Comparison of ENCODE assay signal across 8 mouse cellular contexts in the genomic region with DNA sequence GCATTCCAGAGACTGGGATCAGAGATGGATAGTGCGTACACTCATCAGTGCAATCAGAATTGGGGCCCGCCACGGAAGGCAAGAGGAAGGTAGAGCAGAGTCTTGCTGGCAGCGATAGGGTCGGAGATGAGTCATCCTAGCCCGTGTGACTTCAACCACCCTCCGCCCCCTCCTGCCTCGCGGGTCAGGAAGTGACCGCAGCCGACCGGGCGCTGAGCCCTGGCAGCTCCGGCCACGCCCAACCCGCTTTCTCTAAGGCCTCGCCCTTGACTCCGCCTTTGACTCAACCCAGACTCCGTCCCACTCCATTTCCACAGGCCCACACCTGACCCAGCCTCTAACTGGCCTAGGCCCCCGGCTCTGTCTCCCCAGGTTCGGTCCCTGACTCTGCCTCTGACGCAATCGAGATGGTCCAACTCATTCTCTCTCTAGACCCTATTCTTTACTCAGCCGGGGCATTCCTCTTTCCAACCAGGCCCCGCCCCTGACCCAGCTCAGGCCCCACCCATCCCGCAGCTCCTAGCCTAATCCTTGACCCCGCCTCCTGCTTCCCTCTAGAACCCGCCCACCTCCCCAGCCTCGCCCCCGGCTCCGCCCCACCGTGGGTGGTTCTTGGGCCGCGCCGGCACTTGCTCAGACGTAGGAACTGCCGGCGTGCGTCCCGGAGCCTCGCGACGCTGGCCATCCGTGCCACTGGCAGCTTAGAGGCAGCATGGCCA. TPM values are rescaled to one million over a fixed set of nuclear protein-coding genes. Genes with fewer than 3 reads are reported as not detected.
DNase-seq lines count a peak whose midpoint lies in the region; ATAC-seq and TF ChIP-seq lines count a peak whose summit lies in the region.

Gene Nt5dc3, plus strand, starts transcription at position 608 of the 719 bp plus-strand sequence.

- ATAC-seq in embryonic facial prominence, embryonic 13.5 days (ENCODE audit: insufficient number of reproducible peaks, insufficient read depth, low FRiP score, low TSS enrichment, low read depth) = peak; percentile 92
- ATAC-seq in limb, embryonic 12.5 days (ENCODE audit: insufficient number of reproducible peaks, insufficient read depth, low FRiP score, low TSS enrichment, low read depth) = peak; percentile 93
- peak; percentile 97 for ATAC-seq in midbrain, embryonic 15.5 days (replicated peaks)

- 1% methylated on average over 44 of the region's 44 CpGs for WGBS in embryonic facial prominence, embryonic 13.5 days
- 1% methylated on average over 43 of the region's 44 CpGs for WGBS in kidney, adult 2 months
- 1% methylated on average over 44 of the region's 44 CpGs for WGBS in limb, embryonic 12.5 days
- 1% methylated on average over 44 of the region's 44 CpGs for WGBS in midbrain, embryonic 15.5 days
- WGBS in spleen, adult 2 months = 1% methylated on average over 44 of the region's 44 CpGs

- DNase-seq in 3134 (ENCODE audit: extremely low read depth, insufficient read length, low spot score) = peak; percentile 99
- peak; percentile 98 to 99 for DNase-seq in adrenal gland, postnatal 36 days
- DNase-seq in heart, adult 18-20 months = peak; percentile 97 to 99
- peak; percentile 99 for DNase-seq in kidney, adult 2 months
- peak; percentile 94 to 95 for DNase-seq in spleen, adult 2 months (ENCODE audit: low read depth in 1 of 2, low spot score in 2 of 2)

- peaks cover 18% of the 10 kb centered on the region; the same call in 1 of the 2 replicates for H3K4me1 ChIP-seq in embryonic facial prominence, embryonic 13.5 days
- peaks cover 18% of the 10 kb centered on the region for H3K4me1 ChIP-seq in kidney, adult 2 months (ENCODE audit: control insufficient read depth, insufficient read depth, low read length)
- H3K4me1 ChIP-seq in limb, embryonic 12.5 days (replicated peaks) = peaks cover 37% of the 10 kb centered on the region
- H3K4me1 ChIP-seq in midbrain, embryonic 15.5 days = peaks cover 38% of the 10 kb centered on the region
- H3K4me1 ChIP-seq in spleen, adult 2 months (ENCODE audit: control insufficient read depth, insufficient read depth, insufficient read length) = peaks cover 8% of the 10 kb centered on the region; the same call in 1 of the 2 replicates

- peak within 1 kb of the TSS; percentile 39; the same call in 1 of the 2 replicates for H3K27ac ChIP-seq in embryonic facial prominence, embryonic 13.5 days
- peak within 1 kb of the TSS; percentile 84 for H3K27ac ChIP-seq in kidney, adult 2 months (ENCODE audit: insufficient read depth, low read depth, low read length)
- H3K27ac ChIP-seq in limb, embryonic 12.5 days = 0 out of 2 replicates have a peak within 1 kb of the TSS, but pooled peaks have one; percentile 14
- peak within 1 kb of the TSS; percentile 76 for H3K27ac ChIP-seq in midbrain, embryonic 15.5 days
- peak within 1 kb of the TSS; percentile 91 for H3K27ac ChIP-seq in spleen, adult 2 months (ENCODE audit: insufficient read depth, low read length)

- TF ChIP-seq CTCF in kidney, adult 2 months (conservative IDR thresholded peaks at IDR 0.05; ENCODE audit: insufficient read depth, insufficient read length, low read depth, low read length) = no peak
- TF ChIP-seq CTCF in spleen, adult 2 months (IDR thresholded peaks at IDR 0.05; ENCODE audit: extremely low read depth, insufficient read depth, insufficient read length, insufficient replicate concordance) = no peak

- H3K4me2 ChIP-seq in embryonic facial prominence, embryonic 13.5 days = peak within 1 kb of the TSS; percentile 97
- peak within 1 kb of the TSS; percentile 94 for H3K4me2 ChIP-seq in limb, embryonic 12.5 days
- peak within 1 kb of the TSS; percentile 96 for H3K4me2 ChIP-seq in midbrain, embryonic 15.5 days

- H3K27me3 ChIP-seq in embryonic facial prominence, embryonic 13.5 days = peaks cover 9% of the 10 kb centered on the region; the same call in 1 of the 2 replicates
- no peaks in the 10 kb centered on the region for H3K27me3 ChIP-seq in kidney, adult 2 months (replicated peaks; ENCODE audit: control insufficient read depth, insufficient read depth, low read length)
- H3K27me3 ChIP-seq in limb, embryonic 12.5 days = peaks cover 26% of the 10 kb centered on the region
- no peaks in the 10 kb centered on the region for H3K27me3 ChIP-seq in midbrain, embryonic 15.5 days (replicated peaks)
- H3K27me3 ChIP-seq in spleen, adult 2 months (ENCODE audit: control insufficient read depth, insufficient read depth, low read length) = no peaks in the 10 kb centered on the region

- no peaks in the 10 kb centered on the region for H3K36me3 ChIP-seq in embryonic facial prominence, embryonic 13.5 days
- H3K36me3 ChIP-seq in kidney, adult 2 months (ENCODE audit: control insufficient read depth, insufficient read depth, low read length) = no peaks in the 10 kb centered on the region
- no peaks in the 10 kb centered on the region for H3K36me3 ChIP-seq in limb, embryonic 12.5 days
- H3K36me3 ChIP-seq in midbrain, embryonic 15.5 days (replicated peaks) = no peaks in the 10 kb centered on the region
- no peaks in the 10 kb centered on the region for H3K36me3 ChIP-seq in spleen, adult 2 months (ENCODE audit: control insufficient read depth, insufficient read depth, low read length)

- H3K9ac ChIP-seq in embryonic facial prominence, embryonic 13.5 days = peak within 1 kb of the TSS; percentile 82
- H3K9ac ChIP-seq in limb, embryonic 12.5 days (replicated peaks) = peak within 1 kb of the TSS; percentile 68
- H3K9ac ChIP-seq in midbrain, embryonic 15.5 days = peak within 1 kb of the TSS; percentile 77

- H3K4me3 ChIP-seq in embryonic facial prominence, embryonic 13.5 days = peak within 1 kb of the TSS; percentile 69
- H3K4me3 ChIP-seq in kidney, adult 2 months (ENCODE audit: insufficient read depth, low read depth, low read length) = peak within 1 kb of the TSS; percentile 70
- H3K4me3 ChIP-seq in limb, embryonic 12.5 days (replicated peaks) = peak within 1 kb of the TSS; percentile 65
- H3K4me3 ChIP-seq in midbrain, embryonic 15.5 days = peak within 1 kb of the TSS; percentile 86
- peak within 1 kb of the TSS; percentile 74 for H3K4me3 ChIP-seq in spleen, adult 2 months (ENCODE audit: extremely low read depth, insufficient read depth, insufficient read length)

- no peaks in the 10 kb centered on the region for H3K9me3 ChIP-seq in embryonic facial prominence, embryonic 13.5 days
- no peaks in the 10 kb centered on the region for H3K9me3 ChIP-seq in limb, embryonic 12.5 days
- no peaks in the 10 kb centered on the region for H3K9me3 ChIP-seq in midbrain, embryonic 15.5 days

- TF ChIP-seq POLR2A in kidney, adult 2 months (IDR thresholded peaks at IDR 0.05; ENCODE audit: low read depth, low read length) = peak; percentile 90
- peak; percentile 97 for TF ChIP-seq POLR2A in spleen, adult 2 months (IDR thresholded peaks at IDR 0.05; ENCODE audit: low read depth, low read length)

RNA-seq across cellular contexts. Expression of gene Nt5dc3, which starts in this region (rescaled TPM):
- 10 to 100 TPM; 35.7 to 60.4 TPM for total RNA-seq in adrenal gland, postnatal 36 days (2021)
- polyA plus RNA-seq in embryonic facial prominence, embryonic 13.5 days (2015; fragmentation: Nextera tagmentation; extraction: Ambion mirVana) = 1.3 and 1.5 TPM in 2 replicates
- 10 to 100 TPM; 33.7 to 35.6 TPM for total RNA-seq in heart, adult 18-20 months (2021)
- 5.9 and 6.9 TPM in 2 replicates for polyA plus RNA-seq in kidney, adult 2 months (2012; rRNA removed)
- polyA plus RNA-seq in limb, embryonic 12.5 days (2016; fragmentation: Nextera tagmentation; extraction: Ambion mirVana) = 0.94 and 1.0 TPM in 2 replicates
- polyA plus RNA-seq in midbrain, embryonic 15.5 days (2015; fragmentation: Nextera tagmentation; extraction: Ambion mirVana) = 13.8 and 14.4 TPM in 2 replicates
- polyA plus RNA-seq in spleen, adult 2 months (2012; rRNA removed) = 4.5 and 4.9 TPM in 2 replicates

Comparison
In these comparisons a context has a peak if more than half of its experiments do, and no peak if none do; other contexts are left out.
1. Peak in every context shown above with its lines: DNase-seq, ATAC-seq, H3K4me3 ChIP-seq and H3K27ac ChIP-seq.
2. H3K27ac ChIP-seq: peak in every context shown above with its lines; median percentile 91 in spleen, adult 2 months; 84 in kidney, adult 2 months; 76 in midbrain, embryonic 15.5 days; 39 in embryonic facial prominence, embryonic 13.5 days; 14 in limb, embryonic 12.5 days.